Mouse (Mus musculus) R1 (cell line): ENCODE measurements around the gene Cep41.

ENCODE experiments used
- DNase-seq: peaks from one replicate; pipeline ENCODE4 v3.0.0-alpha.2; 2018; ENCODE audit warnings: low read depth, low spot score

Cep41 gene

DNA sequence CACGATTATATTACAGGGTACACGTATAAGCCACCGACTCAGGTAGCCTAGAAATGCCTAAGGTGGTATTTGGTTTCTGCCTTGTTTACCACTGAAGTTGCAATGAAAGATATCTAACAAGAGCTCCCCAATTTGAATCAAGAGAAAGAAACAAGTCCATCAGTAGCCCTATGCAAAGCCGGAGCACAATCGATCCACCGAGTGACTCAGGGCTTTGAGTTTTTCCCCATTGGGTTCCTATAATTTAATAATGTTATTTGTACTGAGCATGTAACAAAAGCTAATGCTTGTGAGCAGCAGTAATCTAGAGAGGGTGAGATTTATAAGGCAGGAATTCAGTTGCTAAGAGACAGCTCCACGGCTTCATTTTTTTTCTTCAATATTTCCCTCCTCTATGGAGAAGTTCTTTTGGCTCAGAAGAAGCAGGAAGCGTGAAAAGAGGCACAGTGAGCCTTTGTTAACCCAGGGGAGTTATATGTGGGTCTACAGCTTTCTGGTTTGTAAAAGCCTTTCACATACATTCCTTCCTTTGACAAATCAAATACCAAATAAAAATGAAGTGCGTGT is 18.8 kb downstream of the Cep41 start:
- DNase-seq = no peak

DNA sequence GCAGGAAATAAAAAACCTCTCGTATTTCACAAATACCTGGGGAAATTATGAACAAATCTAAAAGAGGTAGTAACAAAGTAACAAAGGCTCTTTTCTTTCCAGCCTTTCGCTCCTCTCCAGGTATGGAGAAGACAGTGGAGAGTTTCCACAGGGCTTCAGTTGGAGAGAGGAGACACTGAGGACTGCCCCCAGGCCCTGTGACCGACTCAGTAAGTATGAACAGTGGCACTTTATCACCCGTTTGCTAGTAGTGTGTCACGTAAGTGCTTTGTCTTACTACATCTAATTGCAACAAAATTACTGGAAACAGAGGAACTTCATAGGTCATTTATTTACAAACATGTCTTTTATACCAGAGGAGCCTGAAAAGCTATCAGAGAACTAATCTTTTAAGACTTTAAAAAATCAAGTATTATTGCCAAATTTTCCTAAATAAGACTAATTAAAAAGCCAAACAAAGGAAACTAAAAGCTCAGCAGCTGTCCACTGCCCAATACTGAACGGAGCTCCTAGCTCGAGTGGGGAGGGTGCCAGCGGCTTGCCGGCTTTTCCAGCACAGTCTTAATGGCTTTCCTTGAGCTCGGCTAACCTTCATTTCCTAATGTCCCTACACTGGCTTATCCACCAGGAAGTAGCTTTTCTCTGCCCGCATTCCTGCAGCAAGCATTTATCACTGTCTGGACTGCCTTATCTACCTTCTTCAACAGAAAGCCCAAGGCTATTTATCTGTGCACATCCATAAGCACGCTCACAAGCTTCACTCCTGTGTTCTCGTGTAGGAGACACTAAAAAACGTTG is 19.6 kb downstream of the Cep41 start:
- no peak for DNase-seq

DNA sequence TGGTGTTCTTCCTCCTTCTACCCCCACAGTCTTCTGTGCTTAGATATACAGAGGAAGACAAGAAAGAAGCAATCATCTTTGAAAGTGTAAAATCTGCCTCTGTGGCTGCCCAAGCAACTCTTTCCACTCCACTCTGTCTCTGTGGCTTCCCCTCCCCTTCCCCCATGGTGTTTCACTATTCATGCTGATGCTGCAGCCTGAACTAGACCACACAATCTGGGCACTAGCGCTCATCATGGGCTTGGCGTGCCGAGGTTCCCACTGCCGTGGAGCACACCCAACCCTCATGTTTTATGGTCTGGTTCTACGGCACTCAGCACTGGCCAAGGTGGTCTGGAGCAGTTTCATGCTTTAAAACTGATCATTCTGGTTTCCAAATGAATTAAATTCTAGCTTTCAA is 21.9 kb downstream of the Cep41 start:
- DNase-seq = no peak

DNA sequence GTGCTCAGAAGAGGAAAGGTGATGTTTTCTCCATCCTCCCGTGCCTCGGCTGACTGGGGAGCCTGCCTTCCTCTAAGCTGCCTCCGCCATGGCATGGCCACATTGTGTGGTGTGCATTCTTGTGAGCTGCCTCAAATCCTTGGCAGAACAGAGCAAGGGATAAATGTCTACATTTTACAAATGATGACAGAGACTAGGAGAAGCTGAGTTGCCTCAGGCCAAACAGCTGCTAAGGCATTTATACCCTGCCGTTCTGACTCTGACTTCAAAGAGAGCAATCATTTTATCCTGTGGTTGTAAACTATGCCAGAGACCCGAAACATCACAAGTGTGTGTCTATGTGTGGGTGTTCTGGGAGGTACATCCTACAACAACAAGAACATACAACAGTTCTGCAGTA is 26.0 kb downstream of the Cep41 start:
- no peak for DNase-seq

GRCm38 (mm10) chr6:30666043-30666442 is 27.5 kb downstream of the Cep41 start:
- no peak for DNase-seq

GRCm38 (mm10) chr6:30665296-30665695 is 28.3 kb downstream of the Cep41 start:
- DNase-seq = no peak

GRCm38 (mm10) chr6:30664776-30665175 is 28.8 kb downstream of the Cep41 start:
- DNase-seq = no peak

DNA sequence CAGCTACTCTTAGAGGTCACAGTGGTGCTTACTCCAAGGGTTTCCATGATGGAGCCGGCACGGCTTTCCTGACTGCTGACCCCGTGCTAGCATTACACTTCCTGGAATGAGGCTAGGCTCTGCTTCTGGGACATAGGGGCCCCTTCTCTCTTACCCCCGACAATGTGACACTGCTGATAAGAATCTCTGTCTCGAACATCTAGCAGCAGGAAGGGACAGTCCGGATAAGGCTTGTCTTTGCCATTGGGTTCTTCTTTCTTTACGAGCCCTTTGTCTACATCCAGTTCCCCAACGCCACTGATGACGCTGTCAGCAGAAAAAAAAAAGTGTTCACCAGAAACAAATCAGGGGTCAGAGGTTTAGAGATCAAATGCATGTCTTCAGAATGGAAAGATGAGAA is 34.9 kb downstream of the Cep41 start:
- DNase-seq = no peak

- DNase-seq = no peak
These were observed 36.3 kb downstream of the Cep41 start for GRCm38 (mm10) chr6:30657279-30657678.

GRCm38 (mm10) chr6:30654932-30655331 is 38.6 kb downstream of the Cep41 start:
- no peak for DNase-seq

GRCm38 (mm10) chr6:30654402-30654859 is 39.1 kb downstream of the Cep41 start:
- DNase-seq = no peak

GRCm38 (mm10) chr6:30653518-30653917 is 40.0 kb downstream of the Cep41 start:
- DNase-seq = no peak

DNA sequence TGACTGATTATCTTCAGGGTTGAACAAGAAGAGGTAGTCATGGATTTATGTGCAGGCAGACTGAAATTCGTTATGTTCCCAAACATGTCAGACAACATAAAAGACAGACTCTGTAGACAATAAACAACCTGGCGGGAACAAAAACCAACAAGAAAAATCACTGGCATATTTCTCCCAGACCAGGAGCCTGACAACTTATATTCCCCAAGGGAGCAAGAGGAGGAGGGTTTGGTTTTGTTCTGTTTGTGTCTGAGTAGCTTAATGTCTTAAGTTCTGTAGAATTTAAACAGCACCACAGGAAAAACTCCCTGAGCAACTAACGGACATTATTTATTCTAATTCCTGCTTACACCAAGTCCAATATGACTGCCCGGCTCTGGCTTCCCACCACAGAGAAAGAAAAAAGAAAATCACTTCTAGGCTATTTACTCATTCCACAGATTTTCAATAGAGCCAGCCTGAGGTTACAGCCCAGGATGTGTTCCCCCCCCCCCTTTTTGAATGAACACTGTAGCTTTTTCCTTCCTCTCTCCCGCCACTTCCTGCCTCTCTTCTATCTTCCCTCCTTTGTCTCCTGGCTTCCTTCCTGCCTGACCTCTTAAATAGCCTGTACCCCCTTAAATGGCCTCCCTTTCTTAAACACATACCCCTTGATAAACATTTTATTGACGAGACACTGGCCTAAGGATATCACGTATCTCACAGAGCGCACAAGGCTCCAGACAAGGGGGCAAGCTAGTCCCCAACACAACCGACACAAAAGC is 40.9 kb downstream of the Cep41 start:
- DNase-seq = no peak

GRCm38 (mm10) chr6:30649651-30650296 is 43.8 kb downstream of the Cep41 start:
- no peak for DNase-seq

GRCm38 (mm10) chr6:30645379-30645778 is 48.2 kb downstream of the Cep41 start:
- no peak for DNase-seq

DNA sequence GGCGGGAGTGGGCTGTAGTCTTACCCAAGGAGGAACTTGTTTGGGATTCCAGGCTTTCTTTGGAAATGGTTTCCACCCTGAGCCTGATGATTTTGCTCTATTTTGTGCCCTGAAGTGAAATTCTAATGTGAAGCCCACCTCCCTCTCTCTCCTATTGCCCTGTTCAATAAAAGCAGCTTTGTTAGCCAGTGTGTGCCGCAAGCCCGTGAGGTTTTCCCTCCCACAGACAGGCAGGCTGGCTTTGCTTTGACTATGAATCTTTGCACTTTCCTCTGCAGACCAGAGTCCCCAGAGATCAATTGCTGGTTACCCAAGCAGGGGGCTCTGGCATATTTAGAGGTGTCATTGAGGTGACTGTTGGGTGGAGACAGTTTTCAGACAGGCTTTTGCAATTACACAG is 49.1 kb downstream of the Cep41 start:
- DNase-seq = no peak

DNA sequence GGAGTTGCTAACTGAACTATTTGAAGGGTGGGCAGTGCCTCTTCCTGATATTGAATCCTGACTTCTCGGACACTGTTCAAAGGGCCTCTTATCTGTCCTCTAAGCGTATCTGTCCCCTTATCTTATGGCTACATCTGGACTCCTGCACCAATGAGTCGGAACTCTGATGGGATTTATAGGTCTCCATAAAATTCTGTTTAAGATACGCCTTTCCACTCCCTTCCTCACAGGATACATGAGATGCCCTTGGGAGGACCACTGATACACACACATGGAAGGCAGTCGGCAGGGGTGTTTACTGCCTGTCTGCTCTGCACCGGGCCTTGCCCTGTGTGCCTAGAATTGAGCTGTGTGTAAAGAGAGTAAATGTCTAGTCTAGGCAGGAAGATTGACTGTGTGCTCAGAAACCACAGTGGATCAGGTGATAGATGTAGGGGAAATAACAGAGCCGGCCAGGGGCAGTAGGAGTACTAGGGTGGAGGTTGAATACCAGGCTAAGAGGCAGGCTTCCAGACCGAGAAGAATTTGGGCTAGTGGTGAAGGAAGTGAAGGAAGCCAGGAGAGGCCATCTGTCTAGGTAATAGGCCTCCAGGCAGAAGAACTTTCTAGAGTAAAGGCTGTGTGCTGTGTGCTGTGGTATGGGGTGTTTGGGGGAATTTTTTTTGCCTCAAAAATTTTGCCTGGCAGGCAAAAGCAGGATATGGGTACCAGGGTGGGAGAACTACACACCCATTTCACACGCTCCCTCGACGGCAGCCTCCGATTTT is 49.7 kb downstream of the Cep41 start:
- no peak for DNase-seq

DNA sequence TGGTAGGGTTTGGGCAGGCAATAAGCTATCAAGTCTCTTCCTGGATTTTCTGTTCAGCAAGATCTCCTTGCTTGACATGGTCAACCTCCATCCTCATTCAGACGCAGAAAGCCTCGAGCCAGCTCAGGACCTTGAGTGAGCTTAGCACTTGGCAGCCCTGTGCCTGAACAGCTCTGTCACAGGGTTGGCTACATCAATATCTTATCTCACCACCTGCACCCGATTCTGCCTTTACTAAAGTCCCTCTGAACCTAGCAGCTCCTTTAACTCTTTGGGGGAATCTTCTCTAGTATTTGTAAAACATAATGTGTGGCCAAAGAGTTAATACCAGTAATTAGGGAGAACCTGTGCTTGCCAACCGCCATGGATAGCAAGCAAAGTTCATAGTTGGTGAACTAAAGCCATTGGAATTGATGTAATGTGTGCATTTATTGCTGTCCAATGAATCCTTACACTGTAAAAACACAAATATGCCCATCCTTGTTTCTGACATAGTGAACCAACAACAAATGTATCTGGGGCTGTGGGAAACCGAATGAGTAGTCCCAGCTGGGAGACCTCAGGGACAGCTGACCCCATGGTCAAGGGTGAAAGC is 54.8 kb downstream of the Cep41 start, which contains the start of gene Cpa1:
Gene Cpa1, plus strand, starts transcription at position 545 of the 595 bp plus-strand sequence.
- DNase-seq = no peak

DNA sequence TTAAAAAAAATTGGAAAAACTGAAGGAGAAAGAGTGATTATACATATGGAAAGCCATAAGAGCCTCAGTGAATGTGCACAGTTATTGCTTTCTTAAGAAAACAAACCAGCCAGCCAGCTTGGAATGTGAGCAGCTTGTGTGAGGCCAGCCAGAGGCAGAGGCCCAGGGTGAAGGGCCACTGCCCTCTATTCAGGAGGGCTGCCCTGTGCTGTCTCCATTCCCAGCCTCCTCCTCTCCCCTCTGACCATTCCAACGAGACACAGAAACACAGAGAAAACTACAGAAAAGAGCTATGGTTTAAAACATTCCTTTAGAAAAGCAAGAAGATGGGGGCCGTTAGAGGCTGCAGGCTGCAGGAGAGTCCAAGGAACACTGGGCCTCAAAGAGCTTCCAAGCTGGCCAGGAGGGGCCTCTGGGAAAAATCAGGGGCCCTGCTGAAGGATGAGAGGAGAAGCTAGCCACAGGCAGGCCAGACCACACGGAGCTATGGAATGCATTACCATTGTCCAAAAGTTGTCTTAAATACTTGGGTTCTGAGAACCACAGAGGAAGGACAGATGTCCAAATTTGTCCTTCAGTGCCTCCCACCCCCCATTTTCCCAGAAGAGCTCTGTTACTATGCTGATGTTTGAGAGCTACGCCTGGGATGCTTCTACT is 57.2 kb downstream of the Cep41 start:
- DNase-seq = no peak

DNA sequence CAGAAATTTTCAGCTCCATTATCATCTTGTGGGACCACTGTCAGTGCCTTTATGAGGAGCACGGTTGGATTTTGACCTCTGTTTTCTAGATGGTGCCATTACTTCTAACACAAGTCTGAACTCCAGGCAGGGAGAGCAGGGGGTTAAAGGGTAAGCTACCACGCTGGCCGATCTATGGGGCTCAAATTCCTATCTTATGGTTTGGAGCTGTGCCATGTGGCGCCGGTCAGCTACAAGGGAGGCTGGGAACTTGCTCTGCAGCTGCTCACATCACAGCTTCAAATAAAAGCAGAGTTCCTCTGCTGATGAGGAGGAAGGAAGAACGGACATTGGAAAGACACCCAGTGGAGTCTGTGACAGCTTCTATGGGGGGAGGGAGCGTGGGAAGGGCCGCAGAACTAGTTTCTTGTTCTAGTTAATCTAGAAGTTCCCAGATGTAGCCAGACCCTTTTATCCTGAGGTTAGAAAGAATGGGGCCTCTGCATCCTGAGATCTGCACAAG is 58.1 kb downstream of the Cep41 start:
- no peak for DNase-seq
